Mouse (Mus musculus): Measurements from ENCODE around the gene Zfx. TPM values are rescaled to one million over a fixed set of nuclear protein-coding genes. Genes with fewer than 3 reads are reported as not detected.

Zfx gene
- polyA plus RNA-seq, 1 experiment from 2014 or later, result 24.7 TPM

- 90% methylated on average over 5 of the region's 5 CpGs for WGBS
- no peak for DNase-seq (ENCODE audit: low spot score)
- H3K27ac ChIP-seq (ENCODE audit: low read depth, low read length), result no peak overlapping the region
- H3K36me3 ChIP-seq (ENCODE audit: control insufficient read depth, insufficient read depth, low read length), result no peaks in the 10 kb centered on the region
- H3K27me3 ChIP-seq (ENCODE audit: control insufficient read depth, insufficient read depth, low read length), result peaks cover 4% of the 10 kb centered on the region; the same call in 1 of the 2 replicates
- H3K4me3 ChIP-seq (ENCODE audit: low read depth, low read length), result no peak overlapping the region
- H3K9ac ChIP-seq (ENCODE audit: low read length), result no peak overlapping the region
- no peaks in the 10 kb centered on the region for H3K9me3 ChIP-seq (ENCODE audit: control insufficient read depth, low read length)
- ATAC-seq (ENCODE audit: insufficient read depth, low FRiP score, low TSS enrichment), result no peak
- no peaks in the 10 kb centered on the region for H3K4me1 ChIP-seq (ENCODE audit: control insufficient read depth, insufficient read depth, low read length)
- no peak overlapping the region for H3K4me2 ChIP-seq (ENCODE audit: low read depth)
Measured at GRCm38 (mm10) chrX:94047381-94047780, 76.1 kb downstream of the Zfx start.

- no peaks in the 10 kb centered on the region for H3K36me3 ChIP-seq (ENCODE audit: control insufficient read depth, insufficient read depth, low read length)
- ATAC-seq (ENCODE audit: insufficient read depth, low FRiP score, low TSS enrichment) (no peak), DNase-seq (ENCODE audit: low spot score) (peak; percentile 32)
- 35% methylated on average over 11 of the region's 11 CpGs for WGBS
- H3K4me3 ChIP-seq (ENCODE audit: low read depth, low read length), result no peak overlapping the region
- H3K9ac ChIP-seq (ENCODE audit: low read length), result no peak overlapping the region
- H3K27me3 ChIP-seq (ENCODE audit: control insufficient read depth, insufficient read depth, low read length), result no peaks in the 10 kb centered on the region
- H3K9me3 ChIP-seq (ENCODE audit: control insufficient read depth, low read length), result no peaks in the 10 kb centered on the region
- H3K27ac ChIP-seq (ENCODE audit: low read depth, low read length), result no peak overlapping the region
- no peak overlapping the region for H3K4me2 ChIP-seq (ENCODE audit: low read depth)
- H3K4me1 ChIP-seq (ENCODE audit: control insufficient read depth, insufficient read depth, low read length), result no peaks in the 10 kb centered on the region
Measured at GRCm38 (mm10) chrX:94032937-94033336, 90.6 kb downstream of the Zfx start.

DNA sequence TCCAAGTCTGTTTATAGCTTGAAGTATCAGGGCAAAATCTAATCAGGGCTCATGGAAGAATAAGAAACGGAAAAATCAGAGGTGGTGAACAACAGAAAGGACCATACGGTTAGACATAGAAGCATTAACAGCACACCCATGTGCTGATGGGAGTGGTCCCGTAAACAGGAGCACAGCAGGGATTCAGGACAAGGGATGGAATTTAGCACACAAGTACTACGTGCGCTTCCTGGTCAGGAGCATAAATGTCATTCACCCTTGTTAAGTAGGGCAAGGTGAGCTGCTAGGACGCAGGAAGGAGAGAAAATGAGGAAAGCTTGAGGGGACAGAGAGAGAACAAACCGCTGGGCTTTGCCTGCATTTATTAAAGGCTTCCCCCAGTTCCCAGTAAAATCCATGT is 93.4 kb downstream of the Zfx start:
- 58% methylated on average over 7 of the region's 7 CpGs for WGBS
- ATAC-seq (ENCODE audit: insufficient read depth, low FRiP score, low TSS enrichment), result no peak
- no peaks in the 10 kb centered on the region for H3K27me3 ChIP-seq (ENCODE audit: control insufficient read depth, insufficient read depth, low read length)

More for the DNA sequence above, 93.4 kb downstream of the Zfx start:
- H3K9ac ChIP-seq (ENCODE audit: low read length), result no peak overlapping the region
- no peaks in the 10 kb centered on the region for H3K36me3 ChIP-seq (ENCODE audit: control insufficient read depth, insufficient read depth, low read length)
- H3K4me1 ChIP-seq (ENCODE audit: control insufficient read depth, insufficient read depth, low read length), result no peaks in the 10 kb centered on the region
- no peaks in the 10 kb centered on the region for H3K9me3 ChIP-seq (ENCODE audit: control insufficient read depth, low read length)
- H3K4me2 ChIP-seq (ENCODE audit: low read depth), result no peak overlapping the region
- H3K27ac ChIP-seq (ENCODE audit: low read depth, low read length), result no peak overlapping the region
- H3K4me3 ChIP-seq (ENCODE audit: low read depth, low read length), result no peak overlapping the region
- DNase-seq (ENCODE audit: low spot score), result no peak

Other genes with a start within 250 kb of the Zfx start
- gene AU015836, start 155.0 kb downstream of the Zfx start, polyA plus RNA-seq (2014; fragmentation: Nextera tagmentation; extraction: Ambion mirVana), result not detected in 2 replicates
- 127 and 132 TPM in 2 replicates for gene Eif2s3x, start 89.2 kb upstream of the Zfx start, polyA plus RNA-seq (2014; fragmentation: Nextera tagmentation; extraction: Ambion mirVana)
- 11.1 and 11.4 TPM in 2 replicates for gene Klhl15, start 110.9 kb upstream of the Zfx start, polyA plus RNA-seq (2014; fragmentation: Nextera tagmentation; extraction: Ambion mirVana)
- gene Fam90a1b, start 243.1 kb upstream of the Zfx start, polyA plus RNA-seq (2014; fragmentation: Nextera tagmentation; extraction: Ambion mirVana), result 0.12 and 0.21 TPM in 2 replicates
- 114 and 125 TPM in 2 replicates for gene Apoo, start 243.4 kb upstream of the Zfx start, polyA plus RNA-seq (2014; fragmentation: Nextera tagmentation; extraction: Ambion mirVana)

Data from neural tube, embryonic 11.5 days (tissue).